Mouse (Mus musculus): ENCODE results near the gene Sh3glb2. TPM values are rescaled to one million over a fixed set of nuclear protein-coding genes. Genes with fewer than 3 reads are reported as not detected.
A peak's percentile ranks its signal among the peaks of the same experiment; 100 is the strongest.

The Sh3glb2 gene
- polyA plus RNA-seq, 1 experiment from 2014 or later = 101 TPM

- H3K9ac ChIP-seq (replicated peaks) = no peak overlapping the region
- WGBS = 92% methylated on average over 7 of the region's 7 CpGs
- H3K9me3 ChIP-seq = no peaks in the 10 kb centered on the region
- peaks cover 46% of the 10 kb centered on the region for H3K36me3 ChIP-seq
- H3K4me3 ChIP-seq = no peak overlapping the region
- peaks cover 52% of the 10 kb centered on the region for H3K4me1 ChIP-seq
- H3K27ac ChIP-seq (replicated peaks) = no peak overlapping the region
- ATAC-seq (ENCODE audit: low FRiP score, low read depth) = no peak
- peaks cover 27% of the 10 kb centered on the region; the same call in 1 of the 2 replicates for H3K27me3 ChIP-seq
- H3K4me2 ChIP-seq (replicated peaks) = no peak overlapping the region
Observed at GRCm38 (mm10) chr2:30396246-30396645, 37.1 kb upstream of the Sh3glb2 start.

- ATAC-seq (ENCODE audit: low FRiP score, low read depth) = no peak
Observed at GRCm38 (mm10) chr2:30395757-30396156, 36.6 kb upstream of the Sh3glb2 start.

GRCm38 (mm10) chr2:30393370-30393656 lies 34.2 kb upstream of the Sh3glb2 start:
- 73% methylated on average over 1 of the region's 1 CpGs for WGBS
- Histone ChIP-seq H3K36me3 (peaks cover 30% of the 10 kb centered on the region), H3K9me3 (no peaks in the 10 kb centered on the region), H3K27me3 (peaks cover 22% of the 10 kb centered on the region; the same call in 1 of the 2 replicates), H3K4me1 (peaks cover 28% of the 10 kb centered on the region), H3K27ac (replicated peaks) (peak overlapping the region; percentile 85; the same call in 1 of the 2 replicates), H3K4me3 (peak overlapping the region; percentile 70), H3K9ac (replicated peaks) (peak overlapping the region; percentile 87), H3K4me2 (replicated peaks) (peak overlapping the region; percentile 99)
- ATAC-seq (ENCODE audit: low FRiP score, low read depth) = no peak

More at GRCm38 (mm10) chr2:30395757-30396156, 36.6 kb upstream of the Sh3glb2 start:
- no peak overlapping the region for H3K27ac ChIP-seq (replicated peaks)
- peaks cover 25% of the 10 kb centered on the region; the same call in 1 of the 2 replicates for H3K27me3 ChIP-seq
- H3K4me3 ChIP-seq = no peak overlapping the region
- H3K36me3 ChIP-seq = peaks cover 41% of the 10 kb centered on the region
- no peak overlapping the region for H3K4me2 ChIP-seq (replicated peaks)
- H3K9me3 ChIP-seq = no peaks in the 10 kb centered on the region
- WGBS = 86% methylated on average over 7 of the region's 7 CpGs
- peaks cover 53% of the 10 kb centered on the region for H3K4me1 ChIP-seq
- no peak overlapping the region for H3K9ac ChIP-seq (replicated peaks)

- Histone ChIP-seq H3K9me3 (no peaks in the 10 kb centered on the region), H3K27ac (replicated peaks) (peak overlapping the region; percentile 85), H3K36me3 (peaks cover 25% of the 10 kb centered on the region), H3K9ac (replicated peaks) (peak overlapping the region; percentile 87), H3K4me3 (peak overlapping the region; percentile 70), H3K4me1 (peaks cover 25% of the 10 kb centered on the region), H3K27me3 (peaks cover 19% of the 10 kb centered on the region; the same call in 1 of the 2 replicates), H3K4me2 (replicated peaks) (peak overlapping the region; percentile 99)
- peak; percentile 80 for ATAC-seq (ENCODE audit: low FRiP score, low read depth)
- WGBS = under 1% methylated on average over 54 of the region's 54 CpGs
Observed at GRCm38 (mm10) chr2:30392577-30393369, 33.6 kb upstream of the Sh3glb2 start.

GRCm38 (mm10) chr2:30392114-30392576 lies 33.0 kb upstream of the Sh3glb2 start, which contains the start of gene Dolpp1:
Gene Dolpp1, plus strand, starts transcription at chr2:30392254.
- WGBS = 0% methylated on average over 36 of the region's 40 CpGs
- Histone ChIP-seq H3K27ac (replicated peaks) (peak within 1 kb of the TSS; percentile 85), H3K4me3 (peak within 1 kb of the TSS; percentile 70), H3K27me3 (peaks cover 13% of the 10 kb centered on the region; the same call in 1 of the 2 replicates), H3K9ac (replicated peaks) (peak within 1 kb of the TSS; percentile 87), H3K4me2 (replicated peaks) (peak within 1 kb of the TSS; percentile 99), H3K36me3 (peaks cover 19% of the 10 kb centered on the region), H3K4me1 (peaks cover 25% of the 10 kb centered on the region), H3K9me3 (no peaks in the 10 kb centered on the region)
- ATAC-seq (ENCODE audit: low FRiP score, low read depth) = peak; percentile 98

GRCm38 (mm10) chr2:30389000-30389399 lies 29.9 kb upstream of the Sh3glb2 start:
- no peak for ATAC-seq (ENCODE audit: low FRiP score, low read depth)
- Histone ChIP-seq H3K4me2 (replicated peaks) (no peak overlapping the region), H3K27ac (replicated peaks) (no peak overlapping the region), H3K36me3 (peaks cover 23% of the 10 kb centered on the region), H3K4me1 (peaks cover 20% of the 10 kb centered on the region), H3K9me3 (no peaks in the 10 kb centered on the region), H3K27me3 (0 out of 2 replicates have a peak, but pooled peaks cover 2% of the 10 kb centered on the region), H3K9ac (replicated peaks) (no peak overlapping the region), H3K4me3 (no peak overlapping the region)
- WGBS = 85% methylated on average over 2 of the region's 2 CpGs

- ATAC-seq (ENCODE audit: low FRiP score, low read depth) = no peak
- H3K27ac ChIP-seq (replicated peaks) = no peak overlapping the region
- H3K4me1 ChIP-seq = peaks cover 8% of the 10 kb centered on the region; the same call in 1 of the 2 replicates
- H3K9ac ChIP-seq (replicated peaks) = no peak overlapping the region
- WGBS = 86% methylated on average over 9 of the region's 9 CpGs
- peaks cover 44% of the 10 kb centered on the region for H3K36me3 ChIP-seq
- no peak overlapping the region for H3K4me2 ChIP-seq (replicated peaks)
- no peaks in the 10 kb centered on the region for H3K9me3 ChIP-seq
- no peaks in the 10 kb centered on the region for H3K27me3 ChIP-seq
- H3K4me3 ChIP-seq = no peak overlapping the region
Observed at GRCm38 (mm10) chr2:30386913-30387312, 27.8 kb upstream of the Sh3glb2 start.

- 91% methylated on average over 4 of the region's 4 CpGs for WGBS
- no peak for ATAC-seq (ENCODE audit: low FRiP score, low read depth)
- H3K36me3 ChIP-seq = peaks cover 57% of the 10 kb centered on the region
- no peak overlapping the region for H3K27ac ChIP-seq (replicated peaks)
- no peaks in the 10 kb centered on the region for H3K27me3 ChIP-seq
- no peaks in the 10 kb centered on the region for H3K4me1 ChIP-seq
- H3K4me2 ChIP-seq (replicated peaks) = no peak overlapping the region
- H3K9me3 ChIP-seq = no peaks in the 10 kb centered on the region
- no peak overlapping the region for H3K9ac ChIP-seq (replicated peaks)
- H3K4me3 ChIP-seq = no peak overlapping the region
Observed at GRCm38 (mm10) chr2:30385591-30385990, 26.5 kb upstream of the Sh3glb2 start.

- Histone ChIP-seq H3K27me3 (no peaks in the 10 kb centered on the region), H3K9me3 (no peaks in the 10 kb centered on the region), H3K4me3 (no peak overlapping the region), H3K4me2 (replicated peaks) (no peak overlapping the region), H3K4me1 (no peaks in the 10 kb centered on the region), H3K9ac (replicated peaks) (no peak overlapping the region), H3K36me3 (peaks cover 64% of the 10 kb centered on the region), H3K27ac (replicated peaks) (no peak overlapping the region)
- no peak for ATAC-seq (ENCODE audit: low FRiP score, low read depth)
- WGBS = 86% methylated on average over 5 of the region's 5 CpGs
Observed at GRCm38 (mm10) chr2:30384814-30385213, 25.7 kb upstream of the Sh3glb2 start.

GRCm38 (mm10) chr2:30381377-30381725 lies 22.2 kb upstream of the Sh3glb2 start:
- no peak for ATAC-seq (ENCODE audit: low FRiP score, low read depth)
- Histone ChIP-seq H3K36me3 (peaks cover 97% of the 10 kb centered on the region), H3K4me1 (no peaks in the 10 kb centered on the region), H3K9me3 (no peaks in the 10 kb centered on the region), H3K27ac (replicated peaks) (no peak overlapping the region), H3K9ac (replicated peaks) (no peak overlapping the region), H3K4me3 (no peak overlapping the region), H3K27me3 (no peaks in the 10 kb centered on the region), H3K4me2 (replicated peaks) (no peak overlapping the region)
- 95% methylated on average over 4 of the region's 4 CpGs for WGBS

- Histone ChIP-seq H3K4me3 (no peak overlapping the region), H3K9me3 (no peaks in the 10 kb centered on the region), H3K4me2 (replicated peaks) (no peak overlapping the region), H3K27me3 (no peaks in the 10 kb centered on the region), H3K27ac (replicated peaks) (no peak overlapping the region), H3K4me1 (no peaks in the 10 kb centered on the region), H3K36me3 (peaks cover 97% of the 10 kb centered on the region), H3K9ac (replicated peaks) (no peak overlapping the region)
- ATAC-seq (ENCODE audit: low FRiP score, low read depth) = no peak
- 90% methylated on average over 10 of the region's 10 CpGs for WGBS
Observed at GRCm38 (mm10) chr2:30380564-30381376, 21.6 kb upstream of the Sh3glb2 start.

- peaks cover 90% of the 10 kb centered on the region for H3K36me3 ChIP-seq
- H3K4me2 ChIP-seq (replicated peaks) = no peak overlapping the region
- no peaks in the 10 kb centered on the region for H3K27me3 ChIP-seq
- H3K4me1 ChIP-seq = no peaks in the 10 kb centered on the region
- no peak overlapping the region for H3K27ac ChIP-seq (replicated peaks)
- H3K9me3 ChIP-seq = no peaks in the 10 kb centered on the region
- H3K4me3 ChIP-seq = no peak overlapping the region
- no peak overlapping the region for H3K9ac ChIP-seq (replicated peaks)
- ATAC-seq (ENCODE audit: low FRiP score, low read depth) = no peak
- 91% methylated on average over 7 of the region's 7 CpGs for WGBS
Observed at GRCm38 (mm10) chr2:30379307-30379706, 20.2 kb upstream of the Sh3glb2 start.

Measured in midbrain, embryonic 12.5 days (tissue).